Mouse (Mus musculus): ENCODE data around the gene Tnfaip8l1. TPM values are rescaled to one million over a fixed set of nuclear protein-coding genes. Genes with fewer than 3 reads are reported as not detected.
A peak's percentile ranks its signal among the peaks of the same experiment; 100 is the strongest.

The Tnfaip8l1 gene
- polyA plus RNA-seq, 1 experiment from 2014 or later = 11.9 TPM

DNA sequence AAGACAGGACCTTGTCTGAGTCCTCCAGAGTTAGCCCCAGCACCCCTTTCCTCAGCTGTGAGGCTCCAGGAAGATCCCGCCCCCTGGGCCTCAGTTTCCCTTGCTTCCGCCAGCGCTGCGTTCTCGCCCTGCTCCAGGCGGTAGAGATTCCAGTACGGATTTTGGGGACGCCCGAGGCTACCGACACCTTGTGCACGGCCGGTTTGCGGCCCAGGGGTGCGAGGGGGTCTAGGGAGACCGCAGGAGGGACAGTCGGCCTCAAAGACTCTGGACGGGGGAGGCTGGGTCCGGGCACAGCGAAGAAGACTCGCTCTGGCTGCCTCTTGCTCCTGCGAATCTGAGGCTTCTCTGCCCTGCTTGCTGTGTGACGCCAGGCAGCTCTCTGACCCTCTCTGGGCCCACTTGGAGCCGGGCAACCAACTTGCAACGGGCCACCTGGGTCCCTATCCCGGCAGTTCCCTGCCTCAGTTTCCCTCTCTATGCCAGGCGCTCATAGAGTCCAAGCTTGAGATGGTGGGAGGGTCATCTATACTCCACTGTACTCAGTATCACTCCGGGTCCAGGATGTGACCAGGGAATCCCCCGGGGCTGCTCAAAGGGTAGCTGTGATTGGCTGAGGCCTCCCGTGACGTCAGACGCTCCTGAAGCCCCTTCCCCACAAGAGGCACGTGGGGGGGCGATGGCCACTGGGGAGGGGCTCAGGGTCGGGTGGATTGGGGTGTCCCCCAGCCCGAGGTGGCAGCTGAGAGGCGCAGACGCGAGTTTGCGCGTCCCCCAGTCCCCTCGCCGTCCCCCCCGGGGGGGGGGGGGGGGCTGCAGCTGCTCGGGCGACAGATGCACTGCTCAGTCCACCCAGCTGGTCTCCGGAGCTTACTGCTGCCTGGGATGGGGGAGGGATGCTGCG is 20.3 kb upstream of the Tnfaip8l1 start:
- H3K36me3 ChIP-seq = no peaks in the 10 kb centered on the region
- peaks cover 31% of the 10 kb centered on the region for H3K4me1 ChIP-seq (replicated peaks)
- H3K27ac ChIP-seq = no peak overlapping the region
- 0 out of 2 replicates have a peak, but pooled peaks have one; percentile 10 for ATAC-seq
- peak overlapping the region; percentile 39 for H3K4me3 ChIP-seq (replicated peaks)
- peak overlapping the region; percentile 84 for H3K4me2 ChIP-seq (replicated peaks)
- peaks cover 78% of the 10 kb centered on the region for H3K27me3 ChIP-seq (replicated peaks)
- H3K9ac ChIP-seq = peak overlapping the region; percentile 26
- no peaks in the 10 kb centered on the region for H3K9me3 ChIP-seq
- 5% methylated on average over 39 of the region's 47 CpGs for WGBS

DNA sequence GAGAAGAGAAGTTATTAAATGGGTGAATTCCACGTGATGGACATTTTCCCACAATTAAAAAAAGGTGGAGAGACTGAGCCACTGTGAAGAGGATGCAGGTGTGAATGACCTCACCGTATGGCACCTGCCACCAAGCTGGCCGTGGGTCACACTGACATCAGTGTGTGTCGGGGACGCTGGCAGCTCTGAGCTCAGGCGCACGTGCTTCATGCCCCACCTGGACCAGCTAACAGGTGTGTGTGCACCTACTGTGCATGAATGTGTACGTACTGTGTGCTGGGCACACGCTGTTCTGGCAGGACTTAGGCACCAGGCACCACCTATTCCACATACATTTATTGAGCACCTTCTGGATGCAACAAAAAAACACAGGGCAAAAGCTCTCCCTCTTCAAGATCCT is 17.7 kb upstream of the Tnfaip8l1 start:
- ATAC-seq = no peak
- 72% methylated on average over 9 of the region's 9 CpGs for WGBS
- H3K27me3 ChIP-seq (replicated peaks) = peaks cover 87% of the 10 kb centered on the region

DNA sequence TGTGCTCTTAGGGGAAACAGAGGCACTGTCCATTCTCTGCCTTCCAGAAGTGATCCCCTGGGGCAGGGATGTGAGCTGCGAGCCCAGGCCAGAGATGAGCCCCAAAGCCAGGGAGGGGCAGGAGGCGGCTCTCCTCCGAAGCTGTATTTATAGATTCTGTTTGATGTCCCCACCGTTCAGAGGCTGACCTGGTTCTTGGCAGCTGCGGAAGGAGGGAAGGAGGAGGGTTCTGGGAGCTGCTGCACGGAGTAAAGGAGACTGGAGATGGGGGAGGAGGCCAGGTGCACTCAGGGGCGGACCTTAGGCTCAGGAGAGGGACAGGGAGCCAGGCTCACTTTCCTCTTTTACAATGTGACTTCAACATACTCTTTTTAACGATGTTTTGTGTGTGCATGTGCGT is 16.1 kb upstream of the Tnfaip8l1 start:
- H3K4me2 ChIP-seq (replicated peaks) = no peak overlapping the region
- H3K27me3 ChIP-seq (replicated peaks) = peaks cover 90% of the 10 kb centered on the region
- no peak overlapping the region for H3K4me3 ChIP-seq (replicated peaks)
- 24% methylated on average over 9 of the region's 9 CpGs for WGBS
- no peak for ATAC-seq
- peaks cover 18% of the 10 kb centered on the region for H3K4me1 ChIP-seq (replicated peaks)
- H3K9me3 ChIP-seq = no peaks in the 10 kb centered on the region
- no peak overlapping the region for H3K27ac ChIP-seq
- no peak overlapping the region for H3K9ac ChIP-seq
- no peaks in the 10 kb centered on the region for H3K36me3 ChIP-seq

More for the DNA sequence above, 17.7 kb upstream of the Tnfaip8l1 start:
- Histone ChIP-seq H3K4me3 (replicated peaks) (no peak overlapping the region), H3K36me3 (no peaks in the 10 kb centered on the region), H3K27ac (no peak overlapping the region), H3K4me2 (replicated peaks) (no peak overlapping the region), H3K9me3 (no peaks in the 10 kb centered on the region), H3K4me1 (replicated peaks) (peaks cover 27% of the 10 kb centered on the region), H3K9ac (no peak overlapping the region)

GRCm38 (mm10) chr17:56147420-56147819 is 14.9 kb upstream of the Tnfaip8l1 start:
- Histone ChIP-seq H3K27me3 (replicated peaks) (peaks cover 78% of the 10 kb centered on the region), H3K27ac (no peak overlapping the region), H3K4me1 (replicated peaks) (peaks cover 7% of the 10 kb centered on the region), H3K4me2 (replicated peaks) (no peak overlapping the region), H3K9ac (no peak overlapping the region), H3K36me3 (no peaks in the 10 kb centered on the region), H3K9me3 (no peaks in the 10 kb centered on the region), H3K4me3 (replicated peaks) (no peak overlapping the region)
- 56% methylated on average over 12 of the region's 12 CpGs for WGBS
- no peak for ATAC-seq

- Histone ChIP-seq H3K27ac (no peak overlapping the region), H3K4me2 (replicated peaks) (peak overlapping the region; percentile 54), H3K36me3 (no peaks in the 10 kb centered on the region), H3K27me3 (replicated peaks) (peaks cover 70% of the 10 kb centered on the region), H3K4me1 (replicated peaks) (peaks cover 6% of the 10 kb centered on the region), H3K9me3 (no peaks in the 10 kb centered on the region), H3K4me3 (replicated peaks) (0 out of 2 replicates have a peak overlapping the region, but pooled peaks have one; percentile 10), H3K9ac (no peak overlapping the region)
- ATAC-seq = no peak
- 19% methylated on average over 9 of the region's 9 CpGs for WGBS
Measured at GRCm38 (mm10) chr17:56148280-56148679, 14.0 kb upstream of the Tnfaip8l1 start.

DNA sequence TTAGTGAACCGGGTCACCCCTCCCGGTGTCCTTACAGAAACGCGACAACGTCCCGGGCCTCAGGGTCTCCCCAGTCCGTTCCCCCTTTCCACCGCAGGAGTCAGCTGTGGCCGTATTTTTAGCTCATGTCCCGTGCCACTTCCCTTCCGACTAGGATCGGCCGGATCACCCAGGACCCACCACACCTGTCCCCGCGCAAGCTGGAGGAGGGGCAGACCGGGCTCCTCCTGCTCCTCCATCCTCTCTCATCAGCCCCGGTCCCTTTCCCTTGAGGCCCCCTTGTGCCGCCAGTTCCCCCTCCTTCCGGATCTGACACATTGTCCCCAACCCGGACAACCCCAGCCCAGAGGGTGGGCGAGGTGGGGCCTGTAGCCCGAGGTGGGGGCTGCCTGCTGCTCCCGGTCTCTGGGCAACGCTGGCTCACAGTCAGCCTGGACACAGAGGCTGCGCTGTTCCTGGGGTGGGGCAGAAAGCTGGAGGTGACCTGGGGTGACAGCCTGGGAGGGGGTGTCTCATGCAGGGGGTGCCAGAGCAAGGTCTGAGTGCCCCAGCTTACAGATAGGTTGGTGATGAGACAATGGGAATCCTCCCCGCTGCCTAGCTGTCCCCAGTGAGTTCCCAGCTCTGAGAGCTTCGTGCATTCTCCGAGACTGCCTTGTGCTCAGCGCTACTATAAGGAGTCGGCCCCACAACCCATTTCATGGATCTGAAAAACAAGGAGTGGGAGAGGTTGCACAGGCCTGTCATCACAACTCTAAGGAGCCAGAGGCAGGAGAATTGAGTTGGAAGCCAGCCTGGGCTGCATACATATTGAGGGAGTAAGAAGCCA is 13.3 kb upstream of the Tnfaip8l1 start:
- WGBS = 2% methylated on average over 29 of the region's 30 CpGs
- Histone ChIP-seq H3K27ac (no peak overlapping the region), H3K4me1 (replicated peaks) (peaks cover 10% of the 10 kb centered on the region), H3K36me3 (no peaks in the 10 kb centered on the region), H3K27me3 (replicated peaks) (peaks cover 72% of the 10 kb centered on the region), H3K4me2 (replicated peaks) (peak overlapping the region; percentile 54), H3K9ac (no peak overlapping the region), H3K9me3 (no peaks in the 10 kb centered on the region), H3K4me3 (replicated peaks) (peak overlapping the region; percentile 10)
- ATAC-seq = no peak

GRCm38 (mm10) chr17:56149897-56150296 is 12.4 kb upstream of the Tnfaip8l1 start:
- no peaks in the 10 kb centered on the region for H3K9me3 ChIP-seq
- H3K4me2 ChIP-seq (replicated peaks) = no peak overlapping the region
- WGBS = 43% methylated on average over 2 of the region's 2 CpGs
- no peaks in the 10 kb centered on the region for H3K36me3 ChIP-seq
- ATAC-seq = no peak
- H3K4me1 ChIP-seq (replicated peaks) = peaks cover 10% of the 10 kb centered on the region
- no peak overlapping the region for H3K27ac ChIP-seq
- H3K4me3 ChIP-seq (replicated peaks) = no peak overlapping the region
- peaks cover 74% of the 10 kb centered on the region for H3K27me3 ChIP-seq (replicated peaks)
- H3K9ac ChIP-seq = no peak overlapping the region

DNA sequence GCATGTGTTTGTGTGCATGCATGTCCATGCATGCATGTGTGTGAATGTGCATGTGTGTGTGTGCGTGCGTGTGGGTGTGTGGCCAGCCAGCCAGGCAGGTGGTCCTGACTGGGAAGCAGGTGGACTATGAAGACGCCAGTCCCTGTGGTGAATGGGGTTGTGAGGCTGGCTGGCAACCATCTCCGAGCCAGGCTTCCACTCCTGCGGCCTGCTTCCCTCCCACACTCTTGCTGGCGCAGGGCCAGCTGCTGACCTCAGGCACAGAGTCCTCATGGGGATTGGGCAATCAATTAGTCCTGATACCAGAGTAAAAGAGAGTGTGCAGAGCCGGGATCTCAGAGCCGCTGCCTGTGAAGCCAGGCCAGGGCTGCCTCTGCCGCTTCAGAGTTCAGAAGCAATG is 8.6 kb upstream of the Tnfaip8l1 start:
- ATAC-seq = peak; percentile 90
- H3K36me3 ChIP-seq = no peaks in the 10 kb centered on the region
- WGBS = 27% methylated on average over 9 of the region's 9 CpGs
- H3K27me3 ChIP-seq (replicated peaks) = peaks cover 66% of the 10 kb centered on the region
- no peak overlapping the region for H3K27ac ChIP-seq
- peaks cover 10% of the 10 kb centered on the region for H3K4me1 ChIP-seq (replicated peaks)
- H3K9ac ChIP-seq = no peak overlapping the region
- H3K9me3 ChIP-seq = no peaks in the 10 kb centered on the region
- no peak overlapping the region for H3K4me3 ChIP-seq (replicated peaks)
- H3K4me2 ChIP-seq (replicated peaks) = no peak overlapping the region

DNA sequence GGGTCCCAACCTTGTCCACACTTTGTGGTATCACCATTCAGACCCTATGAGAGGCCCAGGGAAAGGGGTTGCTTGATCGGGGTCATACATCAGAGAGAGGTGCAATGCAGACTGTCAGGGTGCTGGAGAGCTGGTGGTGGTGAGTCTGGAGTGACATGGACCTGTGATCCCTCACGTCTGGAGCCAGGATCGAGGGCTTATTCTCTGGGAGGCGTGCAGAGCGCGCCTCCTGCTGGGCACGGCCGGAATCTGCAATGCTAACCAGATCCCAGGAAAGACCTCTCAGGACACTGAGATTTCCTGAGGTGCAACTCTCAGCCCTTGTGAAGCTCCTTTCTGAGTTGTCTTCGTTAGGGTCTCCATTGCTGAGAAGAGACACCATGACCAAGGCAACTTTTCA is 2.5 kb upstream of the Tnfaip8l1 start:
- no peak overlapping the region for H3K27ac ChIP-seq
- WGBS = 4% methylated on average over 9 of the region's 9 CpGs
- H3K9me3 ChIP-seq = no peaks in the 10 kb centered on the region
- no peaks in the 10 kb centered on the region for H3K36me3 ChIP-seq
- H3K27me3 ChIP-seq (replicated peaks) = peaks cover 29% of the 10 kb centered on the region
- peaks cover 22% of the 10 kb centered on the region for H3K4me1 ChIP-seq (replicated peaks)
- H3K9ac ChIP-seq = no peak overlapping the region
- no peak for ATAC-seq
- H3K4me2 ChIP-seq (replicated peaks) = no peak overlapping the region
- H3K4me3 ChIP-seq (replicated peaks) = no peak overlapping the region

DNA sequence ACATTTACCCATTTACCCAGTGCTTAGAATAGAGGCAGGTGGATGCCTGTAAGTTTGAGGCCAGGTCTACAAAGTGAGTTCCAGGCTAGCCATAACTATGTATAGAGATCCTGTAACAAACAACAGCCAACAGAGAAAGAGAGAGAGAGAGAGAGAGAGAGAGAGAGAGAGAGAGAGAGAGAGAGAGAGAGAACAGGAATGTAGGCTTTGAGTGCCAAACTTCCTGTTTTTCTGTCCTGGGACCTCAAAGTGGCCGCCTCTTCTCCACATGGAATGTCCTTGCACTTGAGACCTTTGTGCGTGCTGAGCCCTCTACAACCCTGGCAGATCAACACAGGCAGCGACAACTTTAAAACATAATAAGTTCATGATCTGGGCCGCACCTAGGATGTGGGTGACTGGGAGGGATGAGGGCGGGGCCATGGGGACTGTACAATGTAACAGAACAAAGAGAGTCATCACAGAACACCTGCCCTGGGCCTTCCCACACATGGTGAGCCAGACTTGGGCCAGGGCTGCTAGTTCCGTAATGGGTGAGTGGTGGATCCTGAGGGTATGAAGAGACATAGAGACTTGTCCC is 1.3 kb downstream of the Tnfaip8l1 start:
- Histone ChIP-seq H3K4me3 (replicated peaks) (0 out of 2 replicates have a peak overlapping the region, but pooled peaks have one; percentile 45), H3K36me3 (no peaks in the 10 kb centered on the region), H3K9me3 (no peaks in the 10 kb centered on the region), H3K27ac (no peak overlapping the region), H3K27me3 (replicated peaks) (no peaks in the 10 kb centered on the region; the same call in 1 of the 2 replicates), H3K4me2 (replicated peaks) (peak overlapping the region; percentile 88), H3K4me1 (replicated peaks) (peaks cover 27% of the 10 kb centered on the region), H3K9ac (peak overlapping the region; percentile 37; the same call in 1 of the 2 replicates)
- peak; percentile 44 for ATAC-seq
- 59% methylated on average over 6 of the region's 6 CpGs for WGBS

DNA sequence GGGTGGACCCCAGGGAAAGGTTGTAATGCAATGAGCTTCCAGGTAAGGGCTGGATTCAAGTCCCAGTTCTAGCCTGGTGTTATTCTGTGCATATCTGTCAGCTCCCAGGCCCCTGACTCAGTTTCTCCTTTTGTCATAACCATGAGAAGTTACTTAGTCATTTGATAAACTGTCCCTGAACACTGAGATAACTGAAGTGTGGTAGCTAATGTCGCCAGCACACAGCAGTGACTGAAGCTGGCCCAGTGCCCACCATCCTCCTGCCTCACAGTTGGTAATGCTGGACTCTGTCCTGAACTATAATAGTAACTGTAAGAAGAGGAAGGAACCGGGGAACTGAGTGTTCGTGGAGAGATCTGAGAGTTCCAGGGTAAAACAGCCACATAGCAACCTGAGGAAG is 2.2 kb downstream of the Tnfaip8l1 start:
- H3K36me3 ChIP-seq = no peaks in the 10 kb centered on the region
- WGBS = 82% methylated on average over 3 of the region's 3 CpGs
- no peak overlapping the region for H3K27ac ChIP-seq
- H3K4me2 ChIP-seq (replicated peaks) = no peak overlapping the region
- no peak for ATAC-seq
- H3K9me3 ChIP-seq = no peaks in the 10 kb centered on the region
- H3K4me1 ChIP-seq (replicated peaks) = peaks cover 27% of the 10 kb centered on the region
- H3K4me3 ChIP-seq (replicated peaks) = no peak overlapping the region
- H3K9ac ChIP-seq = no peak overlapping the region
- no peaks in the 10 kb centered on the region for H3K27me3 ChIP-seq (replicated peaks)

GRCm38 (mm10) chr17:56165671-56166070 is 3.4 kb downstream of the Tnfaip8l1 start:
- Histone ChIP-seq H3K4me2 (replicated peaks) (0 out of 2 replicates have a peak overlapping the region, but pooled peaks have one; percentile 5), H3K36me3 (no peaks in the 10 kb centered on the region), H3K27me3 (replicated peaks) (no peaks in the 10 kb centered on the region), H3K9me3 (no peaks in the 10 kb centered on the region), H3K4me1 (replicated peaks) (peaks cover 27% of the 10 kb centered on the region), H3K9ac (no peak overlapping the region), H3K4me3 (replicated peaks) (no peak overlapping the region), H3K27ac (no peak overlapping the region)
- no peak for ATAC-seq
- WGBS = 54% methylated on average over 11 of the region's 11 CpGs

Data from intestine, embryonic 15.5 days (tissue).